Mouse (Mus musculus) urinary bladder, postnatal 10 days (tissue): ENCODE data around the gene Xrcc1.
"Not testable (repeated sequence)": the region's sequence is repeated elsewhere in the genome, so short reads cannot be mapped to it uniquely, and the experiment has no call there.

Experiments
- DNase-seq: peaks from one replicate; pipeline ENCODE4 v3.0.0; 2022; ENCODE audit warnings: low spot score

The Xrcc1 gene

GRCm38 (mm10) chr7:24546068-24546614 lies at the start of gene Xrcc1, which contains the start of gene Pinlyp:
Gene Xrcc1 (plus strand): TSS chr7:24546289.
Gene Pinlyp (minus strand): TSS chr7:24546118.
- DNase-seq = no peak

GRCm38 (mm10) chr7:24499856-24500577 lies 46.1 kb upstream of the Xrcc1 start:
- DNase-seq = no peak

GRCm38 (mm10) chr7:24500929-24501328 lies 45.2 kb upstream of the Xrcc1 start:
- DNase-seq = no peak

- no peak for DNase-seq
These were observed 44.6 kb upstream of the Xrcc1 start for GRCm38 (mm10) chr7:24501492-24501891.

GRCm38 (mm10) chr7:24504004-24504403 lies 42.1 kb upstream of the Xrcc1 start:
- no peak for DNase-seq

GRCm38 (mm10) chr7:24504868-24505267 lies 41.2 kb upstream of the Xrcc1 start:
- no peak for DNase-seq

- DNase-seq = no peak
These were observed 40.5 kb upstream of the Xrcc1 start for GRCm38 (mm10) chr7:24505447-24506064.

- DNase-seq = no peak
These were observed 40.0 kb upstream of the Xrcc1 start for GRCm38 (mm10) chr7:24506065-24506459.

GRCm38 (mm10) chr7:24506476-24506837 lies 39.6 kb upstream of the Xrcc1 start:
- no peak for DNase-seq

- peak; percentile 54 for DNase-seq
These were observed 39.0 kb upstream of the Xrcc1 start, which contains the start of gene Zfp428 for GRCm38 (mm10) chr7:24506838-24507725. Gene Zfp428 (plus strand): TSS chr7:24507006.

GRCm38 (mm10) chr7:24507726-24508114 lies 38.4 kb upstream of the Xrcc1 start:
- no peak for DNase-seq

- DNase-seq = no peak
These were observed 33.7 kb upstream of the Xrcc1 start, which contains the start of gene AC161166.1 for GRCm38 (mm10) chr7:24512355-24512754. Gene AC161166.1 (minus strand): TSS chr7:24512455.

- DNase-seq = not testable (repeated sequence)
These were observed 29.8 kb upstream of the Xrcc1 start for GRCm38 (mm10) chr7:24516319-24516718.

- no peak for DNase-seq
These were observed 29.0 kb upstream of the Xrcc1 start for GRCm38 (mm10) chr7:24517077-24517476.

- DNase-seq = no peak
These were observed 28.4 kb upstream of the Xrcc1 start for GRCm38 (mm10) chr7:24517654-24518053.

- no peak for DNase-seq
These were observed 27.0 kb upstream of the Xrcc1 start for GRCm38 (mm10) chr7:24519130-24519529.

- DNase-seq = not testable (repeated sequence)
These were observed 26.0 kb upstream of the Xrcc1 start for GRCm38 (mm10) chr7:24520054-24520453.

GRCm38 (mm10) chr7:24522805-24523204 lies 23.3 kb upstream of the Xrcc1 start:
- DNase-seq = no peak

GRCm38 (mm10) chr7:24523723-24524122 lies 22.4 kb upstream of the Xrcc1 start:
- no peak for DNase-seq

GRCm38 (mm10) chr7:24524978-24525377 lies 21.1 kb upstream of the Xrcc1 start:
- no peak for DNase-seq

GRCm38 (mm10) chr7:24525686-24526420 lies 20.2 kb upstream of the Xrcc1 start:
- DNase-seq = no peak

GRCm38 (mm10) chr7:24528861-24529260 lies 17.2 kb upstream of the Xrcc1 start:
- DNase-seq = no peak
